Mouse (Mus musculus): ENCODE data around the gene Ireb2. TPM values are rescaled to one million over a fixed set of nuclear protein-coding genes. Genes with fewer than 3 reads are reported as not detected.
"Not testable (repeated sequence)": the region's sequence is repeated elsewhere in the genome, so short reads cannot be mapped to it uniquely, and the experiment has no call there.

Ireb2 gene
- polyA plus RNA-seq, 1 experiment from 2014 or later: 33.4 TPM

DNA sequence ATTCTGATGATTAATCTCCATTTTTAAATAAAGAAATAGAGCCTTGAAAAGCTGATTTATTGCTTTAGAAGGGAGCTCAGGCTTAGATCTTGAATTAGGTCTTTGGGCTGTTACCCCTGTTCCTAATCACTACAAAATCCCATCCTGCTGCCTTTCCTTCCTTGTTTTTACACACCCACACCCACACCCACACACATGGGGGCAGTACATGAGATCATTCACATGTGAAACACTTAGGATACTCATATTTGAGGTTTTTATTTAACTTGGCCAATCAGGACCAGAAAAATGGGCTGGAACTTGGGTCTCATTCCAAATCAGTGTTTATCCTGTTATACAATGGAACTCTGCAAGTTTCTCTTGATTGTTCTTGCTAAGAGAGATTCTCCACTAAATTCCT, 85.9 kb downstream of the Ireb2 start:
- no peak for ATAC-seq (replicated peaks; ENCODE audit: insufficient number of reproducible peaks, low FRiP score, low TSS enrichment)
- Histone ChIP-seq H3K36me3 (ENCODE audit: control insufficient read depth, insufficient read depth, low read length) (0 out of 2 replicates have a peak, but pooled peaks cover 3% of the 10 kb centered on the region), H3K4me2 (no peak overlapping the region), H3K27ac (ENCODE audit: low read depth, low read length) (no peak overlapping the region), H3K9ac (ENCODE audit: low read depth, low read length) (no peak overlapping the region), H3K27me3 (ENCODE audit: control insufficient read depth, insufficient read depth, low read length) (no peaks in the 10 kb centered on the region), H3K4me3 (ENCODE audit: low read depth, low read length) (no peak overlapping the region), H3K9me3 (replicated peaks; ENCODE audit: control insufficient read depth, low read length) (no peaks in the 10 kb centered on the region), H3K4me1 (ENCODE audit: control insufficient read depth, insufficient read depth, low read length) (peaks cover 6% of the 10 kb centered on the region; the same call in 1 of the 2 replicates)

GRCm38 (mm10) chr9:54950162-54950561, 86.6 kb downstream of the Ireb2 start:
- H3K4me1 ChIP-seq (ENCODE audit: control insufficient read depth, insufficient read depth, low read length); H3K36me3 ChIP-seq (ENCODE audit: control insufficient read depth, insufficient read depth, low read length); ATAC-seq (replicated peaks; ENCODE audit: insufficient number of reproducible peaks, low FRiP score, low TSS enrichment); H3K27ac ChIP-seq (ENCODE audit: low read depth, low read length); H3K27me3 ChIP-seq (ENCODE audit: control insufficient read depth, insufficient read depth, low read length); H3K9me3 ChIP-seq (replicated peaks; ENCODE audit: control insufficient read depth, low read length): not testable (repeated sequence)
- Histone ChIP-seq H3K4me3 (ENCODE audit: low read depth, low read length) (peak overlapping the region; percentile 92), H3K9ac (ENCODE audit: low read depth, low read length) (peak overlapping the region; percentile 87), H3K4me2 (peak overlapping the region; percentile 82)
- 51% methylated on average over 8 of the region's 8 CpGs for WGBS (ENCODE audit: insufficient replicate concordance)

DNA sequence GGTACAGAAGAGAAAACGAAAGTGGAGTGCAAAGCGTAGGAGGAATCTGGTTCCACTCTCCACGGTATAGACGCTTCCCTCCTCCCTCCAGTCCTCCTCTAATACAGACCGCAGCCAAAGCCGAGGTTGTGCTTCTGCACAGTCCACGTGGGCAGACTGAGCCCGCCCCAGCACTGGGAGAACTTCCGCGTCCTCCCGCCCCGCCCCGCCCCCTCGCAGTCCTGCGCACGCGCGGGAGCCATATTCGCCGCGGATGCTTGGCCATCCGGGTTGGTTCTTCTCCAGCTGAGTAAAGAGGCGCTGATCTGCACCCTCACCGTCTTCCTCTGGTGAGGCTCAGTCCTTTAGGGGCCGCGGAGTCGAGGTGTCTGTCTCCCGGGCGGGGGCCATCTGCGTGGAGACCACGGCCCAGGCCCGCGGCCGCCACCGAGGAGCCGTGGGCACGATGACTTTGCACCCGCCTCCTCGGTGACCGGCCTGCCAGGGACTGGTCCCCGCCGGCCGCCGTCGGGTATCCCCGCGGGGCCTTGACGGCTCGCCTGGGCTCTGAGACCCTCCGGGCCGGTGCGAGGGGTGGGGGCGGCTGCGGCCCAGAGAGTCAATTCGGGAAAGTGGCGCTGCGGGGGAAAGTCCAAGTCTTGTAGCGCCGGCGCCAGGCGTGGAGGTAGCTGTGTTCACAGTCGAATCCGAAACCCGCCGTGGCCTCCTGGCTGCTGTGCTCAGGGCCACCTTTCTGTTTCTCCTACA, 87.2 kb downstream of the Ireb2 start, which contains the start of the genes Psma4 and AY074887:
TSS of gene Psma4 (plus strand) at position 216 of the 747 bp plus-strand sequence.
TSS of gene AY074887 (minus strand) at position 424 of the 747 bp plus-strand sequence.
- H3K36me3 ChIP-seq (ENCODE audit: control insufficient read depth, insufficient read depth, low read length): peaks cover 13% of the 10 kb centered on the region
- H3K4me2 ChIP-seq: peak within 1 kb of the TSS; percentile 82
- H3K9ac ChIP-seq (ENCODE audit: low read depth, low read length): peak within 1 kb of the TSS; percentile 87
- ATAC-seq (replicated peaks; ENCODE audit: insufficient number of reproducible peaks, low FRiP score, low TSS enrichment): peak; percentile 98
- peak within 1 kb of the TSS; percentile 89 for H3K27ac ChIP-seq (ENCODE audit: low read depth, low read length)
- H3K27me3 ChIP-seq (ENCODE audit: control insufficient read depth, insufficient read depth, low read length): no peaks in the 10 kb centered on the region
- H3K9me3 ChIP-seq (replicated peaks; ENCODE audit: control insufficient read depth, low read length): no peaks in the 10 kb centered on the region
- H3K4me3 ChIP-seq (ENCODE audit: low read depth, low read length): peak within 1 kb of the TSS; percentile 92
- WGBS (ENCODE audit: insufficient replicate concordance): under 1% methylated on average over 65 of the region's 65 CpGs
- H3K4me1 ChIP-seq (ENCODE audit: control insufficient read depth, insufficient read depth, low read length): peaks cover 6% of the 10 kb centered on the region; the same call in 1 of the 2 replicates

- Histone ChIP-seq H3K4me2 (no peak overlapping the region), H3K27me3 (ENCODE audit: control insufficient read depth, insufficient read depth, low read length) (no peaks in the 10 kb centered on the region), H3K27ac (ENCODE audit: low read depth, low read length) (no peak overlapping the region), H3K4me3 (ENCODE audit: low read depth, low read length) (no peak overlapping the region), H3K36me3 (ENCODE audit: control insufficient read depth, insufficient read depth, low read length) (peaks cover 10% of the 10 kb centered on the region), H3K4me1 (ENCODE audit: control insufficient read depth, insufficient read depth, low read length) (no peaks in the 10 kb centered on the region), H3K9me3 (replicated peaks; ENCODE audit: control insufficient read depth, low read length) (no peaks in the 10 kb centered on the region), H3K9ac (ENCODE audit: low read depth, low read length) (no peak overlapping the region)
- WGBS (ENCODE audit: insufficient replicate concordance): 92% methylated on average over 4 of the region's 4 CpGs
- no peak for ATAC-seq (replicated peaks; ENCODE audit: insufficient number of reproducible peaks, low FRiP score, low TSS enrichment)
These were observed 97.5 kb downstream of the Ireb2 start for GRCm38 (mm10) chr9:54961059-54961458.

Other genes starting within 250 kb of the Ireb2 start
- 0.24 and 0.36 TPM in 2 replicates for gene Acsbg1, start 201.9 kb upstream of the Ireb2 start, polyA plus RNA-seq (2014; fragmentation: Nextera tagmentation; extraction: Ambion mirVana)
- gene Dnaja4, start 164.9 kb upstream of the Ireb2 start, polyA plus RNA-seq (2014; fragmentation: Nextera tagmentation; extraction: Ambion mirVana): 19.0 and 25.6 TPM in 2 replicates
- 124 and 128 TPM in 2 replicates for gene Wdr61, start 129.3 kb upstream of the Ireb2 start, polyA plus RNA-seq (2014; fragmentation: Nextera tagmentation; extraction: Ambion mirVana)
- 50.3 and 56.9 TPM in 2 replicates for gene Crabp1, start 99.0 kb upstream of the Ireb2 start, polyA plus RNA-seq (2014; fragmentation: Nextera tagmentation; extraction: Ambion mirVana)
- 2.6 and 3.7 TPM in 2 replicates for gene Hykk, start 53.5 kb downstream of the Ireb2 start, polyA plus RNA-seq (2014; fragmentation: Nextera tagmentation; extraction: Ambion mirVana)
- gene Psma4, start 87.0 kb downstream of the Ireb2 start, polyA plus RNA-seq (2014; fragmentation: Nextera tagmentation; extraction: Ambion mirVana): 258 and 260 TPM in 2 replicates
- 0.41 and 0.79 TPM in 2 replicates for gene AY074887, start 87.2 kb downstream of the Ireb2 start, polyA plus RNA-seq (2014; fragmentation: Nextera tagmentation; extraction: Ambion mirVana)
- 0.17 TPM in 1 of 2 replicates, not detected in the other for gene Chrna5, start 117.1 kb downstream of the Ireb2 start, polyA plus RNA-seq (2014; fragmentation: Nextera tagmentation; extraction: Ambion mirVana)
- gene Chrna3, start 162.8 kb downstream of the Ireb2 start, polyA plus RNA-seq (2014; fragmentation: Nextera tagmentation; extraction: Ambion mirVana): 0.11 and 0.27 TPM in 2 replicates
- gene Chrnb4, start 185.0 kb downstream of the Ireb2 start, polyA plus RNA-seq (2014; fragmentation: Nextera tagmentation; extraction: Ambion mirVana): 0.40 and 0.70 TPM in 2 replicates